Mouse (Mus musculus) cerebellum, adult 2 months (tissue): ENCODE results near the gene Wdr43.

Source experiments
- CTCF ChIP-seq: fragments of 200-500 bp; IDR thresholded peaks from 2 replicates; pipeline ENCODE4 v1.5.1; 2011; ENCODE audit warnings: low read depth, mild to moderate bottlenecking, control low read depth, low read length, moderate library complexity, borderline replicate concordance; ENCODE audit not compliant: insufficient read depth
- POLR2A ChIP-seq: fragments of 200-500 bp; IDR thresholded peaks from 2 replicates; pipeline ENCODE4 v1.6.1; 2011; ENCODE audit warnings: low read length, control low read depth, borderline replicate concordance; ENCODE audit not compliant: insufficient read depth

DNA sequence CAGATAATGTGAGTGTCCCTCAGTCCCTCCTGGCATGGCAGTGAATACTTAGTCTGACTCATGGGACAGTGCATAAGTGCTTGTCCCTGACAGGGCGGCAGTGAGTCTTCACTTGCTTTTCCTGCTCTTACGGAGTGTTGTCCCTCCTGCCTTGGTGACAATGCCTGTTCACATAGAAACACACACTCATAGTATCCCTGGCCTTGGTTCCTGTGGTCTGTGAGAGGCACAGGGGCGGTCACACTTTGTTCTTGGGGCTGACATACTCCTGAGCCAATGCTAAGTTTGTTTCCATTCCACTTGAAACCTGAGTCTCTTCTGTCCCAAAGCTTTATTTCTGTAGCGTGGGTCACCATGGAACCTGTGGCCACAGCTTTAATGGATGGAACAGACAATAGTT is 66.7 kb downstream of the Wdr43 start:
- no peak for TF ChIP-seq POLR2A
- no peak for TF ChIP-seq CTCF
